Mouse (Mus musculus) right cerebral cortex, postnatal 4 days (tissue): ENCODE data around the gene Scrt2.

Source experiments
- DNase-seq: peaks from one replicate; pipeline ENCODE4 v3.0.0-alpha.2; 2022

Scrt2 gene

GRCm38 (mm10) chr2:152082456-152083285 lies 1.3 kb downstream of the Scrt2 start:
- no peak for DNase-seq

- no peak for DNase-seq
Measured at GRCm38 (mm10) chr2:152083411-152083810, 2.1 kb downstream of the Scrt2 start.

GRCm38 (mm10) chr2:152084298-152084697 lies 3.0 kb downstream of the Scrt2 start:
- DNase-seq, result no peak

- DNase-seq, result no peak
Measured at GRCm38 (mm10) chr2:152085414-152085813, 4.1 kb downstream of the Scrt2 start.

GRCm38 (mm10) chr2:152086451-152086850 lies 5.1 kb downstream of the Scrt2 start:
- no peak for DNase-seq

GRCm38 (mm10) chr2:152087111-152087510 lies 5.8 kb downstream of the Scrt2 start:
- DNase-seq, result no peak

- peak; percentile 85 for DNase-seq
Measured at GRCm38 (mm10) chr2:152089078-152089477, 7.7 kb downstream of the Scrt2 start.

GRCm38 (mm10) chr2:152089581-152089980 lies 8.3 kb downstream of the Scrt2 start:
- DNase-seq, result no peak

GRCm38 (mm10) chr2:152090486-152090885 lies 9.2 kb downstream of the Scrt2 start:
- no peak for DNase-seq

- DNase-seq, result no peak
Measured at GRCm38 (mm10) chr2:152091342-152092056, 10.2 kb downstream of the Scrt2 start.

- DNase-seq, result no peak
Measured at GRCm38 (mm10) chr2:152092927-152093326, 11.6 kb downstream of the Scrt2 start.

- peak; percentile 73 for DNase-seq
Measured at GRCm38 (mm10) chr2:152093356-152093792, 12.0 kb downstream of the Scrt2 start.

- no peak for DNase-seq
Measured at GRCm38 (mm10) chr2:152094856-152095545, 13.7 kb downstream of the Scrt2 start.

- no peak for DNase-seq
Measured at GRCm38 (mm10) chr2:152096922-152097321, 15.6 kb downstream of the Scrt2 start.

GRCm38 (mm10) chr2:152097916-152098315 lies 16.6 kb downstream of the Scrt2 start:
- no peak for DNase-seq

- no peak for DNase-seq
Measured at GRCm38 (mm10) chr2:152099538-152099937, 18.2 kb downstream of the Scrt2 start.

GRCm38 (mm10) chr2:152101761-152102160 lies 20.4 kb downstream of the Scrt2 start:
- no peak for DNase-seq

GRCm38 (mm10) chr2:152102369-152102768 lies 21.0 kb downstream of the Scrt2 start:
- DNase-seq, result no peak

GRCm38 (mm10) chr2:152104711-152105317 lies 23.5 kb downstream of the Scrt2 start:
- DNase-seq, result no peak

- DNase-seq, result peak; percentile 72
Measured at GRCm38 (mm10) chr2:152105318-152106224, 24.2 kb downstream of the Scrt2 start, which contains the start of gene Srxn1. TSS of gene Srxn1 (plus strand) at chr2:152105516.

GRCm38 (mm10) chr2:152106225-152106595 lies 24.9 kb downstream of the Scrt2 start:
- no peak for DNase-seq

- no peak for DNase-seq
Measured at GRCm38 (mm10) chr2:152106597-152106996, 25.3 kb downstream of the Scrt2 start.
